Mouse (Mus musculus): ENCODE data around the gene Pbp2.

Gene Pbp2

GRCm38 (mm10) chr6:135310305-135310704 lies at the start of gene Pbp2:
Gene Pbp2 (minus strand): TSS chr6:135310405.
- DNase-seq (ENCODE audit: low spot score), result no peak

GRCm38 (mm10) chr6:135354953-135355352 lies 44.7 kb upstream of the Pbp2 start:
- DNase-seq (ENCODE audit: low spot score), result no peak

- DNase-seq (ENCODE audit: low spot score), result no peak
These were observed 42.3 kb upstream of the Pbp2 start for GRCm38 (mm10) chr6:135352537-135352936.

- DNase-seq (ENCODE audit: low spot score), result no peak
These were observed 41.6 kb upstream of the Pbp2 start for GRCm38 (mm10) chr6:135351638-135352302.

- no peak for DNase-seq (ENCODE audit: low spot score)
These were observed 30.8 kb upstream of the Pbp2 start for GRCm38 (mm10) chr6:135341076-135341378.

- DNase-seq (ENCODE audit: low spot score), result no peak
These were observed 30.3 kb upstream of the Pbp2 start for GRCm38 (mm10) chr6:135340355-135341075.

- DNase-seq (ENCODE audit: low spot score), result no peak
These were observed 26.2 kb upstream of the Pbp2 start for GRCm38 (mm10) chr6:135336376-135336775.

- DNase-seq (ENCODE audit: low spot score), result no peak
These were observed 23.9 kb upstream of the Pbp2 start for GRCm38 (mm10) chr6:135333994-135334651.

GRCm38 (mm10) chr6:135332737-135333281 lies 22.6 kb upstream of the Pbp2 start:
- no peak for DNase-seq (ENCODE audit: low spot score)

- DNase-seq (ENCODE audit: low spot score), result no peak
These were observed 21.7 kb upstream of the Pbp2 start for GRCm38 (mm10) chr6:135331916-135332315.

GRCm38 (mm10) chr6:135326847-135327246 lies 16.6 kb upstream of the Pbp2 start:
- DNase-seq (ENCODE audit: low spot score), result no peak

- DNase-seq (ENCODE audit: low spot score), result no peak
These were observed 14.6 kb upstream of the Pbp2 start for GRCm38 (mm10) chr6:135324686-135325300.

GRCm38 (mm10) chr6:135324111-135324510 lies 13.9 kb upstream of the Pbp2 start:
- no peak for DNase-seq (ENCODE audit: low spot score)

- no peak for DNase-seq (ENCODE audit: low spot score)
These were observed 13.2 kb upstream of the Pbp2 start for GRCm38 (mm10) chr6:135323311-135323982.

- no peak for DNase-seq (ENCODE audit: low spot score)
These were observed 12.5 kb upstream of the Pbp2 start for GRCm38 (mm10) chr6:135322749-135323148.

GRCm38 (mm10) chr6:135319431-135319933 lies 9.3 kb upstream of the Pbp2 start:
- no peak for DNase-seq (ENCODE audit: low spot score)

GRCm38 (mm10) chr6:135316141-135316540 lies 5.9 kb upstream of the Pbp2 start:
- DNase-seq (ENCODE audit: low spot score), result no peak

GRCm38 (mm10) chr6:135313981-135314380 lies 3.8 kb upstream of the Pbp2 start:
- no peak for DNase-seq (ENCODE audit: low spot score)

GRCm38 (mm10) chr6:135312038-135312437 lies 1.8 kb upstream of the Pbp2 start:
- no peak for DNase-seq (ENCODE audit: low spot score)

- DNase-seq (ENCODE audit: low spot score), result no peak
These were observed 5.5 kb downstream of the Pbp2 start for GRCm38 (mm10) chr6:135304576-135305260.
